Mouse (Mus musculus) stomach, postnatal 0 days (tissue): ENCODE data around the gene Xrcc4. TPM values are rescaled to one million over a fixed set of nuclear protein-coding genes. Genes with fewer than 3 reads are reported as not detected.

Experiments used
- ATAC-seq: fragments of 200-750 bp; cut with Nextera tagmentation; 2 replicates; pipeline ENCODE4 v1.8.0; 2017; ENCODE audit not compliant: low FRiP score, low TSS enrichment
- DNase-seq: peaks from one replicate; pipeline ENCODE4 v3.0.0-alpha.2; 2016; ENCODE audit warnings: low spot score
- H3K27ac ChIP-seq: fragments of 300-500 bp; sonication (generic); replicated peaks from 2 replicates; pipeline ENCODE4 v1.5.1; 2014; ENCODE audit warnings: mild to moderate bottlenecking, control low read depth
- H3K27me3 ChIP-seq: fragments of 300-500 bp; sonication (generic); 2 replicates; pipeline ENCODE4 v1.6.1; 2014; ENCODE audit warnings: low read length; ENCODE audit not compliant: control insufficient read depth, insufficient read depth
- H3K36me3 ChIP-seq: fragments of 300-500 bp; sonication (generic); 2 replicates; pipeline ENCODE4 v1.6.1; 2014; ENCODE audit warnings: low read length, mixed read lengths; ENCODE audit not compliant: control insufficient read depth, insufficient read depth
- H3K4me1 ChIP-seq: fragments of 300-500 bp; sonication (generic); replicated peaks from 2 replicates; pipeline ENCODE4 v1.6.1; 2014; ENCODE audit warnings: antibody characterized with exemption; ENCODE audit not compliant: control insufficient read depth, insufficient read depth
- H3K4me2 ChIP-seq: fragments of 300-500 bp; sonication (generic); replicated peaks from 2 replicates; pipeline ENCODE4 v1.6.1; 2014; ENCODE audit warnings: low read depth, mild to moderate bottlenecking, control low read depth, moderate library complexity
- H3K4me3 ChIP-seq: fragments of 300-500 bp; sonication (generic); 2 replicates; pipeline ENCODE4 v1.5.1; 2014; ENCODE audit warnings: low read depth, low read length, control low read depth
- H3K9ac ChIP-seq: fragments of 300-500 bp; sonication (generic); 2 replicates; pipeline ENCODE4 v1.6.1; 2014; ENCODE audit warnings: mild to moderate bottlenecking, low read length, control low read depth, mixed read lengths
- H3K9me3 ChIP-seq: fragments of 300-500 bp; sonication (generic); 2 replicates; pipeline ENCODE4 v1.6.1; 2016; ENCODE audit warnings: low read length; ENCODE audit not compliant: control insufficient read depth
- CTCF ChIP-seq: IDR thresholded peaks from 2 replicates; pipeline ENCODE4 v1.5.1; 2016; ENCODE audit warnings: antibody characterized with exemption, low read depth, mild to moderate bottlenecking, moderate library complexity
- EP300 ChIP-seq: optimal IDR thresholded peaks from 2 replicates; pipeline ENCODE3; 2016; ENCODE audit warnings: antibody characterized with exemption
- WGBS: fragments of 180-500 bp; shearing (Covaris S2); extraction: QIAGEN DNeasy Blood & Tissue Kit; methylation state at CpG from one replicate; pipeline ENCODE4 v1.1.7; 2014; 5-methylcytosine and 5-hydroxymethylcytosine counted together
- polyA plus RNA-seq: library from polyadenylated mRNA; unstranded; fragments of >200 nt; fragmentation: Nextera tagmentation; extraction: Ambion mirVana; gene quantifications from 2 replicates; pipeline ENCODE4 v1.2.1, GENCODE M21; 2015

Xrcc4 gene
- polyA plus RNA-seq, 1 experiment from 2014 or later = 11.0 TPM

GRCm38 (mm10) chr13:89834485-89834884 lies 254.9 kb downstream of the Xrcc4 start:
- H3K4me2 ChIP-seq = no peak overlapping the region
- H3K9me3 ChIP-seq = no peaks in the 10 kb centered on the region
- no peak for DNase-seq
- TF ChIP-seq CTCF (no peak), EP300 (no peak)
- H3K27ac ChIP-seq = no peak overlapping the region
- no peaks in the 10 kb centered on the region for H3K36me3 ChIP-seq
- no peak overlapping the region for H3K9ac ChIP-seq
- no peaks in the 10 kb centered on the region for H3K4me1 ChIP-seq
- WGBS = 84% methylated on average over 3 of the region's 3 CpGs
- H3K4me3 ChIP-seq = no peak overlapping the region
- H3K27me3 ChIP-seq = no peaks in the 10 kb centered on the region
- ATAC-seq = no peak

GRCm38 (mm10) chr13:89833053-89833670 lies 256.2 kb downstream of the Xrcc4 start:
- Histone ChIP-seq H3K4me1 (no peaks in the 10 kb centered on the region), H3K9me3 (no peaks in the 10 kb centered on the region), H3K27ac (no peak overlapping the region), H3K4me2 (no peak overlapping the region), H3K9ac (no peak overlapping the region), H3K4me3 (no peak overlapping the region), H3K27me3 (no peaks in the 10 kb centered on the region), H3K36me3 (no peaks in the 10 kb centered on the region)
- ATAC-seq (no peak), DNase-seq (no peak)
- TF ChIP-seq CTCF = no peak
- no peak for TF ChIP-seq EP300
- WGBS = 48% methylated on average over 2 of the region's 2 CpGs

GRCm38 (mm10) chr13:89828429-89828970 lies 260.9 kb downstream of the Xrcc4 start:
- Histone ChIP-seq H3K27me3 (no peaks in the 10 kb centered on the region), H3K9me3 (no peaks in the 10 kb centered on the region), H3K4me3 (no peak overlapping the region), H3K36me3 (no peaks in the 10 kb centered on the region), H3K4me1 (no peaks in the 10 kb centered on the region), H3K27ac (no peak overlapping the region), H3K9ac (no peak overlapping the region), H3K4me2 (no peak overlapping the region)
- TF ChIP-seq EP300 (no peak), CTCF (no peak)
- ATAC-seq = peak; percentile 54; the same call in 1 of the 2 replicates
- WGBS = 47% methylated on average over 3 of the region's 3 CpGs
- DNase-seq = no peak

GRCm38 (mm10) chr13:89827838-89828237 lies 261.6 kb downstream of the Xrcc4 start:
- Histone ChIP-seq H3K9ac (no peak overlapping the region), H3K36me3 (no peaks in the 10 kb centered on the region), H3K27me3 (no peaks in the 10 kb centered on the region), H3K9me3 (no peaks in the 10 kb centered on the region), H3K27ac (no peak overlapping the region), H3K4me2 (no peak overlapping the region), H3K4me1 (no peaks in the 10 kb centered on the region), H3K4me3 (no peak overlapping the region)
- 71% methylated on average over 2 of the region's 2 CpGs for WGBS
- TF ChIP-seq EP300 (no peak), CTCF (no peak)
- DNase-seq (no peak), ATAC-seq (no peak)

GRCm38 (mm10) chr13:89814543-89814942 lies 274.9 kb downstream of the Xrcc4 start:
- TF ChIP-seq CTCF (no peak), EP300 (no peak)
- Histone ChIP-seq H3K9me3 (no peaks in the 10 kb centered on the region), H3K4me1 (no peaks in the 10 kb centered on the region), H3K36me3 (no peaks in the 10 kb centered on the region), H3K4me3 (no peak overlapping the region), H3K9ac (no peak overlapping the region), H3K27me3 (no peaks in the 10 kb centered on the region), H3K4me2 (no peak overlapping the region), H3K27ac (no peak overlapping the region)
- ATAC-seq (no peak), DNase-seq (no peak)
- 86% methylated on average over 2 of the region's 2 CpGs for WGBS

- ATAC-seq (no peak), DNase-seq (no peak)
- Histone ChIP-seq H3K9ac (no peak overlapping the region), H3K27me3 (no peaks in the 10 kb centered on the region), H3K9me3 (no peaks in the 10 kb centered on the region), H3K27ac (no peak overlapping the region), H3K4me2 (no peak overlapping the region), H3K36me3 (no peaks in the 10 kb centered on the region), H3K4me3 (no peak overlapping the region), H3K4me1 (no peaks in the 10 kb centered on the region)
- 84% methylated on average over 2 of the region's 2 CpGs for WGBS
- TF ChIP-seq EP300 = no peak
- no peak for TF ChIP-seq CTCF
These were observed 277.2 kb downstream of the Xrcc4 start for GRCm38 (mm10) chr13:89812169-89812568.
